ENCODE assay signal across 26 mouse cellular contexts in the genomic region with DNA sequence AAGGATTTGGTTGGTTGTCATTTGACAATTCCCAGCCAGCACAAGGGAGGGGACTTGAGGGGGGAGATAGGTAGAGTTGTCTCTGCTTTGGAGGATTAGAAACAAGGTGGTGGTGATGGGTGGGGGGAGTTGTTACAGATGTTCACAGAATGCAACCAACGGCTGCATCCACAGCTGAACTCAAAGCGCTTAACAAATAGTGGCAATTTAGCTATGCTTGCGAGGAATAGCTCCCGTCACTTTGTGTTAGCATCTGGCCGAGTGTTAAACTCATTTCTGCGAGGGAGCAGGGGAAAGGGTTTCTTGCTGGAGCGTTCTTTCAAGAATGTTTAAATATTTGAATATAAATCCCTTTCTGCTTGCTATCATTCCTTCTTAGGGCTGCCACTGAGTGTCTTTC.
DNase-seq lines count a peak whose midpoint lies in the region; ATAC-seq lines count a peak whose summit lies in the region.
"Had no signal": no experiment of that assay in that cellular context is flagged by ENCODE, and none has a peak within 500 bp of the region (broad histone marks: within the 10 kb centered on the region; RNA-seq: fewer than 3 reads in every experiment).

No protein-coding gene starts in this region.

- peaks cover 74% of the 10 kb centered on the region for H3K27me3 ChIP-seq in embryonic facial prominence, embryonic 13.5 days
- no peaks in the 10 kb centered on the region for H3K27me3 ChIP-seq in embryonic facial prominence, embryonic 10.5 days (replicated peaks; ENCODE audit: low read depth, poor library complexity, severe bottlenecking)
- H3K27me3 ChIP-seq in limb, embryonic 12.5 days = peaks cover 35% of the 10 kb centered on the region
- H3K27me3 ChIP-seq in limb, embryonic 10.5 days (ENCODE audit: low read depth, poor library complexity, severe bottlenecking) = peaks cover 48% of the 10 kb centered on the region; the same call in 1 of the 2 replicates
- peaks cover 63% of the 10 kb centered on the region for H3K27me3 ChIP-seq in limb, embryonic 13.5 days
- H3K27me3 ChIP-seq in forebrain, embryonic 11.5 days (ENCODE audit: control insufficient read depth, insufficient read depth, low read length) = no peaks in the 10 kb centered on the region

- H3K4me1 ChIP-seq in embryonic facial prominence, embryonic 13.5 days = peaks cover 17% of the 10 kb centered on the region; the same call in 1 of the 2 replicates
- H3K4me1 ChIP-seq in embryonic facial prominence, embryonic 10.5 days = peaks cover 4% of the 10 kb centered on the region; the same call in 1 of the 2 replicates
- peaks cover 51% of the 10 kb centered on the region for H3K4me1 ChIP-seq in limb, embryonic 12.5 days (replicated peaks)
- H3K4me1 ChIP-seq in limb, embryonic 10.5 days = peaks cover 51% of the 10 kb centered on the region
- peaks cover 61% of the 10 kb centered on the region for H3K4me1 ChIP-seq in limb, embryonic 13.5 days
- no peaks in the 10 kb centered on the region for H3K4me1 ChIP-seq in forebrain, embryonic 11.5 days (replicated peaks; ENCODE audit: control insufficient read depth, insufficient read depth, low read length)

- H3K36me3 ChIP-seq in embryonic facial prominence, embryonic 13.5 days = no peaks in the 10 kb centered on the region
- H3K36me3 ChIP-seq in embryonic facial prominence, embryonic 10.5 days (replicated peaks) = peaks cover 20% of the 10 kb centered on the region
- H3K36me3 ChIP-seq in limb, embryonic 12.5 days = peaks cover 6% of the 10 kb centered on the region; the same call in 1 of the 2 replicates
- H3K36me3 ChIP-seq in limb, embryonic 10.5 days = peaks cover 3% of the 10 kb centered on the region; the same call in 1 of the 2 replicates
- no peaks in the 10 kb centered on the region for H3K36me3 ChIP-seq in limb, embryonic 13.5 days
- H3K36me3 ChIP-seq in forebrain, embryonic 11.5 days (ENCODE audit: control insufficient read depth, insufficient read depth, low read length) = no peaks in the 10 kb centered on the region
- H3K36me3 ChIP-seq: embryonic facial prominence, embryonic 12.5 days; heart, embryonic 10.5 days; heart, embryonic 13.5 days had no signal

- 44% methylated on average over 7 of the region's 7 CpGs for WGBS in embryonic facial prominence, embryonic 13.5 days
- 88% methylated on average over 7 of the region's 7 CpGs for WGBS in embryonic facial prominence, embryonic 10.5 days
- WGBS in limb, embryonic 12.5 days = 34% methylated on average over 7 of the region's 7 CpGs
- WGBS in limb, embryonic 10.5 days = 63% methylated on average over 7 of the region's 7 CpGs
- WGBS in limb, embryonic 13.5 days = 39% methylated on average over 7 of the region's 7 CpGs
- 89% methylated on average over 7 of the region's 7 CpGs for WGBS in forebrain, embryonic 11.5 days

- H3K4me2 ChIP-seq in embryonic facial prominence, embryonic 13.5 days = peak overlapping the region; percentile 22
- H3K4me2 ChIP-seq in limb, embryonic 12.5 days = peak overlapping the region; percentile 19; the same call in 1 of the 2 replicates
- peak overlapping the region; percentile 25 for H3K4me2 ChIP-seq in limb, embryonic 13.5 days (replicated peaks)
- no peak overlapping the region for H3K4me2 ChIP-seq in forebrain, embryonic 11.5 days (ENCODE audit: low read depth, low read length, severe bottlenecking)
- H3K4me2 ChIP-seq: embryonic facial prominence, embryonic 12.5 days; heart, embryonic 13.5 days had no signal

- no peak for DNase-seq in embryonic facial prominence, embryonic 10.5 days (ENCODE audit: low spot score)
- DNase-seq in limb, embryonic 10.5 days (ENCODE audit: low spot score) = no peak
- DNase-seq in forebrain, embryonic 11.5 days (ENCODE audit: low spot score) = no peak
- no peak for DNase-seq in urinary bladder, postnatal 10 days (ENCODE audit: low spot score)
- DNase-seq: adrenal gland, adult 8-10 months; adrenal gland, postnatal 25 days; cerebellum, adult 18-20 months; cerebellum, adult 9-10 months; cerebellum, postnatal 14 days; forebrain, postnatal 0 days; gastrocnemius, adult 2 months; gastrocnemius, postnatal 14 days; heart, adult 18-20 months; heart, postnatal 14 days; heart, postnatal 4 days had no signal

- no peak overlapping the region for H3K9ac ChIP-seq in embryonic facial prominence, embryonic 13.5 days
- H3K9ac ChIP-seq in limb, embryonic 12.5 days (replicated peaks) = no peak overlapping the region
- H3K9ac ChIP-seq in limb, embryonic 13.5 days = no peak overlapping the region
- H3K9ac ChIP-seq in forebrain, embryonic 11.5 days (ENCODE audit: low read length) = no peak overlapping the region
- H3K9ac ChIP-seq: embryonic facial prominence, embryonic 12.5 days; forebrain, postnatal 0 days; heart, embryonic 13.5 days had no signal

- ATAC-seq in embryonic facial prominence, embryonic 13.5 days (ENCODE audit: insufficient number of reproducible peaks, insufficient read depth, low FRiP score, low TSS enrichment, low read depth) = no peak
- ATAC-seq in limb, embryonic 12.5 days (ENCODE audit: insufficient number of reproducible peaks, insufficient read depth, low FRiP score, low TSS enrichment, low read depth) = no peak
- no peak for ATAC-seq in limb, embryonic 13.5 days (ENCODE audit: low FRiP score, low read depth)
- no peak for ATAC-seq in forebrain, embryonic 11.5 days (replicated peaks; ENCODE audit: low FRiP score)
- ATAC-seq: activated CD4-positive, CD25-positive, alpha-beta regulatory T cell, adult 4 months; forebrain, embryonic 14.5 days; forebrain, postnatal 0 days; hindbrain, embryonic 16.5 days; inflammation-experienced regulatory T-cells, adult 6 months had no signal

- H3K4me3 ChIP-seq in embryonic facial prominence, embryonic 13.5 days = no peak overlapping the region
- H3K4me3 ChIP-seq in embryonic facial prominence, embryonic 10.5 days = no peak overlapping the region
- no peak overlapping the region for H3K4me3 ChIP-seq in limb, embryonic 12.5 days (replicated peaks)
- no peak overlapping the region for H3K4me3 ChIP-seq in limb, embryonic 10.5 days
- H3K4me3 ChIP-seq in limb, embryonic 13.5 days = no peak overlapping the region
- H3K4me3 ChIP-seq in forebrain, embryonic 11.5 days (ENCODE audit: low read depth, low read length) = no peak overlapping the region
- H3K4me3 ChIP-seq: embryonic facial prominence, embryonic 12.5 days; forebrain, embryonic 10.5 days; gastrocnemius, adult 2 months; heart, embryonic 10.5 days; heart, embryonic 13.5 days had no signal

- H3K9me3 ChIP-seq in embryonic facial prominence, embryonic 13.5 days = no peaks in the 10 kb centered on the region
- no peaks in the 10 kb centered on the region for H3K9me3 ChIP-seq in embryonic facial prominence, embryonic 10.5 days
- no peaks in the 10 kb centered on the region for H3K9me3 ChIP-seq in limb, embryonic 12.5 days
- no peaks in the 10 kb centered on the region for H3K9me3 ChIP-seq in limb, embryonic 10.5 days (replicated peaks)
- H3K9me3 ChIP-seq in limb, embryonic 13.5 days = no peaks in the 10 kb centered on the region
- H3K9me3 ChIP-seq in forebrain, embryonic 11.5 days (ENCODE audit: control insufficient read depth, low read length) = no peaks in the 10 kb centered on the region
- H3K9me3 ChIP-seq: embryonic facial prominence, embryonic 12.5 days; forebrain, embryonic 10.5 days; heart, embryonic 10.5 days; heart, embryonic 13.5 days had no signal

- H3K27ac ChIP-seq in embryonic facial prominence, embryonic 13.5 days = 0 out of 2 replicates have a peak overlapping the region, but pooled peaks have one; percentile 33
- H3K27ac ChIP-seq in embryonic facial prominence, embryonic 10.5 days (replicated peaks) = no peak overlapping the region; the same call in 1 of the 2 replicates
- no peak overlapping the region for H3K27ac ChIP-seq in limb, embryonic 12.5 days
- no peak overlapping the region for H3K27ac ChIP-seq in limb, embryonic 10.5 days
- H3K27ac ChIP-seq in limb, embryonic 13.5 days = no peak overlapping the region
- no peak overlapping the region for H3K27ac ChIP-seq in forebrain, embryonic 11.5 days (ENCODE audit: low read depth, low read length)
- H3K27ac ChIP-seq: embryonic facial prominence, embryonic 12.5 days; forebrain, embryonic 10.5 days; gastrocnemius, adult 2 months; heart, embryonic 10.5 days; heart, embryonic 13.5 days had no signal
